Comparison of ENCODE assay signal across 23 mouse cellular contexts in the genomic region with DNA sequence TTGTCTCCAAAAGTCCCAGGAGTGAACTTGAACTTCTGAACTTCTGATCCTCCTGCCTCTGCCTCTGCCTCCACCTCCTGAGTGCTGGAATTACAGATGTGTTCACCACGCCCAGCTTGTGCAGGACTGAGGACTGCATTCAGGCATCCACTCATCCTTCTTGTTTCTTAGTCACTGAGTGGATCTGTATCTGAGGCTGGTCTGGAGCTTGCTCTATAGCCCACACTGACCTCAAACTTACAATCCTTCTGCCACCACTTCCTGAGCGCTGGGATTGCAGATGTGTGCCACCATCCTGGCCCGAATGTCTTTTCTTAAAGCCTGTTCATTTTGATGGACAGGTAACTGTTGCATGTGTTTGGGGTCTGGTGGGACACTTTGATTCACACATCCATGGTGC.
DNase-seq lines count a peak whose midpoint lies in the region; ATAC-seq lines count a peak whose summit lies in the region.
"Had no signal": no experiment of that assay in that cellular context is flagged by ENCODE, and none has a peak within 500 bp of the region (broad histone marks: within the 10 kb centered on the region; RNA-seq: fewer than 3 reads in every experiment).

No protein-coding gene starts in this region.

- WGBS in limb, embryonic 10.5 days = 85% methylated on average over 3 of the region's 3 CpGs

- no peaks in the 10 kb centered on the region for H3K4me1 ChIP-seq in limb, embryonic 10.5 days
- H3K4me1 ChIP-seq: embryonic facial prominence, embryonic 15.5 days; forebrain, embryonic 10.5 days; forebrain, embryonic 12.5 days had no signal

- peak; percentile 39 for DNase-seq in 416B (ENCODE audit: low read depth)
- no peak for DNase-seq in limb, embryonic 10.5 days (ENCODE audit: low spot score)
- no peak for DNase-seq in thymus, postnatal 4 days
- DNase-seq in cerebellum, postnatal 4 days (ENCODE audit: low spot score in 2 of 2) = no peak
- DNase-seq in layer of hippocampus, adult 9-11 months = no peak
- no peak for DNase-seq in gastrocnemius, adult 8-10 months (ENCODE audit: low spot score in 2 of 2)
- DNase-seq: adrenal gland, adult 2 months; adrenal gland, postnatal 10 days; adrenal gland, postnatal 36 days; cerebellum, adult 11-12 months; cerebellum, adult 2 months; cerebellum, adult 9-10 months; cerebellum, postnatal 10 days; cerebellum, postnatal 25 days; embryo, embryonic 11 days had no signal

- H3K4me3 ChIP-seq in limb, embryonic 10.5 days = no peak overlapping the region
- H3K4me3 ChIP-seq: embryonic facial prominence, embryonic 13.5 days; embryonic facial prominence, embryonic 15.5 days; erythroblast, embryonic 14.5 days; forebrain, embryonic 10.5 days; forebrain, embryonic 12.5 days had no signal

- no peaks in the 10 kb centered on the region for H3K27me3 ChIP-seq in limb, embryonic 10.5 days (ENCODE audit: low read depth, poor library complexity, severe bottlenecking)
- H3K27me3 ChIP-seq: embryonic facial prominence, embryonic 13.5 days; embryonic facial prominence, embryonic 15.5 days; forebrain, embryonic 12.5 days had no signal

- no peaks in the 10 kb centered on the region for H3K36me3 ChIP-seq in limb, embryonic 10.5 days
- H3K36me3 ChIP-seq: embryonic facial prominence, embryonic 13.5 days; embryonic facial prominence, embryonic 15.5 days; forebrain, embryonic 10.5 days; forebrain, embryonic 12.5 days had no signal

- peak overlapping the region; percentile 34; the same call in 1 of the 2 replicates for H3K27ac ChIP-seq in limb, embryonic 10.5 days
- H3K27ac ChIP-seq: embryonic facial prominence, embryonic 13.5 days; embryonic facial prominence, embryonic 15.5 days; forebrain, embryonic 10.5 days; forebrain, embryonic 12.5 days had no signal

- no peaks in the 10 kb centered on the region for H3K9me3 ChIP-seq in limb, embryonic 10.5 days (replicated peaks)
- H3K9me3 ChIP-seq: embryonic facial prominence, embryonic 13.5 days; embryonic facial prominence, embryonic 15.5 days; forebrain, embryonic 10.5 days; forebrain, embryonic 12.5 days had no signal

- ATAC-seq in granulocyte monocyte progenitor cell, adult 5-6 weeks (replicated peaks; ENCODE audit: poor library complexity, severe bottlenecking) = peak; percentile 63
- ATAC-seq: forebrain, embryonic 14.5 days; forebrain, embryonic 16.5 days had no signal
